Mouse (Mus musculus) thymus, postnatal 25 days (tissue): ENCODE measurements at regions not wholly inside any gene's neighbourhood (a gene's known extent, or its start where the extent isn't known, plus 50 kb on each side); places are given as distances from the start of the nearest gene placed in this dataset.

ENCODE experiments used
- DNase-seq: peaks from one replicate; pipeline ENCODE4 v3.0.0; 2022

DNA sequence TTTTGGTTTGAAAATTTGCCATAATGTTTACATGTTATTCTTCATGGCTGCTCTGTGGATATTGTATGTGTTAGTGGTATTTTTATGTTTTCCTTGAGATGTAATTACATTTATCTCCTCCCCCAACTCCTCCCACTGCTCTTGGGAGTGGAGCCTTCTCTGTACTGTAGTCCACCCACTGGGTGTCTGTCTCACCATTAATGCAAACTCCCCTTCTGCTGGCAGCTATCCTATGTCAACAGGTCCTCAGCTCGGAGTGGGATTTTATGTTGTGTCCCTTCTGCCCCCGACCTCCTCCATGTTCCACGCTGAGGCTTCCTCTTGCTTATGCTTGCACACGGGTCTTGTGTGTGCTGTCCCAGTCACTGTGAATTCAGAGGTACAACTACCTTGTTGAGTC, 330.3 kb upstream of the Tmc3 start:
- no peak for DNase-seq

DNA sequence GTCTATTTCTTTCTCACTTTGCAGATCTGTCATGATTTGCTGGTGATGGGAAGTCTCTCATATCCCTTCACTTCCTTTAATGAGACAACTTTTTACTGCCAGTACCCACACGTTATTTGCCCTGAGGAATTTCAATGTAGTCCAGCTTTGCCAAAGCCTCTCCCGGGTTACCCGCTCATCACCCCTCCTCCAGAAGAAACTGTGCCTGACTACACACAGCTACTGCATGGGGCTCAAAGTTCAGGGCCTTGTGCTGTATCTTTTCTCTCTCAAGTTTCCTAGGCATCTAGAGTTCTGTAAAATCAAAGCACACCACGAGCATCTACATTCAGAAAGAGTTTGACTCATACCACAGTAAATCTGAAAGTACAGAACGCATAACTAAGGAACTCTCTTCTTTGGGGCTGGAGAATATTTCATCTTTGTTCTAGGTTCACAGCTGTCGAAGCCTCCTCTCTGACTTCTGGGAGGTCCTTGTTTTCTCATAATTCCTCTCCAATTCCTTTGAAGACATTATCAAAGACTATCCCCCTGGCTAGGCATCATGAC, 328.4 kb upstream of the Tmc3 start:
- no peak for DNase-seq

DNA sequence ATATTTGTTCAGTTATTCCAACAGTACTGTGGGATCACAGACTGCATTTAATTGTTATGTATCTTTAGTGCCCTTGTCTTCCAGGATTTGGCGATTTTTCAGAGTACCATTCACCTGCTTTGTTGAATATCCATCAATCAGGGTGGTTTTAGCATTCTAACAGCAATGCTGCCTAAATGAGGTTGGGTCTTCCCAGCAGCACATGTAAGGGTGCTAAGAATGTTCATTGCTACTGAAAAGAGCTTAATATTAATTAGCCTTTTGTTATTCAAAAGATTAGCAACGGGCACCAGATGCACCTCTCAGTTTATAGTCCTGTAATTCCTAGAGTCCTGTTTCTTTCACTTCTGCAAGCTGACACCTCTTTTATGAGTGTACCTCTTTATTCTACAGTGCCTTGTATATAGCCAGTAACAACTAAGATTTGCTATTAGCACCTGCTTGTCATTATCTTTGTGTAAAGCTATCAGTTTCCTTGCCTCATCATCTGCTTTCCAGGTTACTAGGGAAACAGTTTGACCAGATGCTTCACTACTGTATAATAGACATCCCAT, 326.3 kb upstream of the Tmc3 start:
- DNase-seq, result no peak

DNA sequence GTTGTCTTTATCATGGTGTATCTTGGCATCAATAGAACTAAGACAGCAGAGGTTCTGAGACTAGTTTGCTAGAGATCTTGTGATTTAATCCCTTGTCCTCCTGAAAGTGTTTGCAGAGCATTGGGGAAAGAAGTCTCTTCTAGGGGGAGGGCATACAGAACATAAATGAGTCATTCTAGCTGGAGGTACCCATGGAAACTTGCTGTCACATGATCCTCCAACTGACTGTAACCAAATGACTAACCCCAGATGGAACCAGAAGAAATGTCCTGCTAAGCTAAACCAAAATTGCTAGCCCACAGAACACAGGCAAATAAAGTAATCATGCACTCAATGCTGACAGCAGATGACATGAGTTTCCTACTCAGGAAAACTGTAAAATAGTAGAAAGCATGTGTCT, 323.2 kb upstream of the Tmc3 start:
- DNase-seq, result no peak

DNA sequence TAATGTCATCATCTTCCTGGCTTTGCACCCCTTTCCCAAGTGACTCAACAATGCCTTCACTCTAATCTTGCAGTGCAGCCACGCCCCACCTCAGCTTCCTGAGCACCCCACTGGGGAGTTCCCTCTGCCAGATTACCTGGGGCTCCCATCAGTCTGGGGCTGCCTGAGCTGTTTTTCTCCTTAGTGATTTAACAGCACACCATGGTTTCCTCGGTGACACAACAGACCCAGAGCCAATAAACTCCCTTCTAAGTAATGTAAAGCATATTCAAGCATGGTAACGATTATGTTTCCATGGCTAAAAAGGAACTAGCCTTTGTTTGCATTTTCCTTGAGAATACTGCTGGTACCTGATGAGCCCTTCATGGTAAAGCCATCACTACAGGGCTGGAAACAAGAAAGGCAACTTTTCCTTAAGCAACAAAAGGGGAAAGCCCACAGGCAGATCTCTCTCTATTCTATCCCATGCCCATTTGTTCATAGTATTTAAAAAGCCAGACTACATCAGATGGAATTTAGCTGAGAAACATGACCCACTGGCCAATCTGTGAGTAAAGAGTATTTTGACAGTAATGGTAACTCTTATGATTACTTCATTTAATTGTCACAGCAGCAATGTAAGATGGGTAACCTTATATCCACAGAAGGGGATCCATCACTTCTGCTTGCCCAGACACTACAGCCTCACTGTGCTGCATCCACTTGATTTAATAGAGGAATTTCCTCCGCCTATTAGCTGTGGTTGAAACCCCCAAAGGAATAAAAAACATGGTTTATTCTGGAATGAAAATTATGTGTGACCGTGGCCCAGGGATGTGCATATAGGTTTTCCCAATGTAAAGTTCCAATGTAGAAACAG, 294.6 kb upstream of the Tmc3 start:
- DNase-seq, result no peak

DNA sequence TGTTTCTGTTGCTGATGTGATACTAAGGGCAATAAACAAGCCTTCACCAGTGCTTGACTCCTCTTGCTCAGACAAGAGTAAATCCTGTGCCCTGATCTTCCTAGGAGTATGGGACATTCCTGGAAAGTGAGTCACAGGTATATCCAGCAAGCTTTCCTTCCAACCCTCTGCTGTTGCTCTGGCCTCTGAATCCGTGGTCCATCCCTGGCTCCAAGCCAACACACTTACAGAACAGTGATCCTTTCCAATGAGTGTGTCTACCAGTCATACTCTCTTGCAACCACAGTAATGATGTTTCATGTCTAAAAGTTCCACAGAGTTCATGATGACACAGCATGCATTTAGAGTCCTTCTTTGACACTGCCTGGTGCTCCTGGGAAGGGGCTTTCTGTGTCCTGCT, 277.6 kb upstream of the Tmc3 start:
- DNase-seq, result no peak

DNA sequence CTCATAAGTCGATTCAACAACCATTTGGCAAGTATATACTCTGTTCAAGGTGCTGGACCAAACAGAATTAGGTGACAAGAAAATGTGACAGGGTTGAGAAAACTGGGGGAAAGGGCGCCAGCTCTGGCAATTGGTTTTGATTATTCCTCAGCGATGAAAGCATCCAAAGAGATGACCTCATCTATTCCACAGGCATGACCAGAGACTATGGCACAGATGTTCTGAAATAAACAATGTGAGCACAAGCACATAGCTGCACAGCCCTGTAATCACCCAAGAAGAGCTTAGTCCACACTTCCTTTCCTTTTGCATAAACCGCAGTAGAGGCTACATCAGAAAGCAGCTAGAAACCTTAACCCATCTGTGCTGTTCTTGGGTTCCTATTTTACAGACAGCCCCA, 272.6 kb upstream of the Tmc3 start:
- no peak for DNase-seq

DNA sequence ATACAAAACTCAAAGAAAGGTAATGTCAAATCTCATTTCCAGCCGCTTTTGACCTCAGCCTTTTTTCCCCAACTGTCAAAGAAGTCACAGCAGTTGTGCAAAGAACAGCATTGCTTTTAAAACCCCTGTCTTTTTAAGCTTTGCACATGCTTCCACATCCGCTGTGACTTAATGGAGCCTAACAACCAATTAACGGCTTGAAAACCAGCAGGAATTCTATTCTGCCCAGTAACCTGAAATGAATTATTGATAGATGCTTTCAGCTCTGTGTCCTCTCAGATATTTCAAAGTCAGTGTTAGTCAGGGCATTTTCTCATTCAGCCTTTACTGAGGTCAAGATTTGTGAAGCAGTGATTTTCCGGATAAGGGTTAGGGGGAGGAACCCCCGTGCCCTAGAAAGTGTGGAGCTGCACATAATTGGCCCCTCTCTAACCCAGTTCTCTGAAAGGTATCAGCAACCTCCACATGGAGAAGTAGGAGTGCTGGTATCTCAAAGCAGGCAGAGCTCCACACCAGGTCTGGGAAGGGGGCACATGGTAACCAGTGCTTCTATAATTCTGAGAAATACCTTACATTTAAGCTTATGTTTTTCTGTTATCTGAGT, 254.8 kb upstream of the Tmc3 start:
- no peak for DNase-seq

DNA sequence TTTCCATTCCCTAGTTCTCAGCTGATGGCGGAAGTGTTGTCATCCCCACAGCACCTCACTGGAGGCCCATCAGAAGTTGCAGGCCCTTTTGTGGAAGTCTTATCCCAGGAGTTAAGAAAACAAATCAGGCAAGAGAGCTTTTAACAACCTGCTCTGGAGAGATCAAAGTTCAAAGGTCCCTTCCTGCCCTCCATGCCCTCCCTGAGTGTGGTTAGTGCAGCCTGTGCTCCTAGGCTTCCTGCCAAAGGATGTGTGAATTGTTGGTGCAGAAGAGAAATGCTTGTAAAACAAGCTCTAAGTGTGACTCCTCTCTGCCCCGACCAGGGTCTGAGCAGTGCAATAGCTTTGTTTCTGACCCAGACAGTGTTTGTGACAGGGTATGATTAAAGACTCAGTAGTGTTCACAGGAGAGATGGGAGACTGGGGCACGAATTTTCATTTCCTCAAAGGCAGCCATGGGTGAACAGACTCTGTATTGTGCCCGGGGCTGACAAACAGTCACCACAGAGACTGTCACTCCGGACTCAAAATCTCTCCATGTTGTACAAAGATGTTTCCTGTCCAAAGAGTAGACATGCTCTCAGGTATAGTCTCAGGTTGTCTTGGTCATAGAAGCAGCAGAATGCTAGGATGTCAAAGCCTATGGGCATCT, 237.5 kb upstream of the Tmc3 start:
- no peak for DNase-seq

DNA sequence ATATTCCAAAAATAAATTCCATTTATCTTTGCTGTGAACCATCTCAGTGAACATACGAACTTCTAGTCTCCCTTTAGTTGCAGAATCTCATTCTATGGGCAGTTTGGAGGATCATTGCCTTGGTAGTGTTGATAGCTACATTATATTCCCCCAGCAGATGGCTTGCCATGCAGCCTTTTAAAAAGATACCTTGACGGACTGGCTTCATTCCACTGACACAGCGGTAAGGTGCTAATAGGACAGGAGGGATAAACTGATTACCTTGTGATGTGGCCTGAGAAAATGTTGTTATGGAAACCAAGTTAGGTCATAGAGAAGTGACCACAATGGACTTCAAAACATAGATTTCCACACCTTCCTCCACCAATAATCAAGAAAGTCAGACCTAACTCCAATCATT, 215.5 kb upstream of the Tmc3 start:
- no peak for DNase-seq

DNA sequence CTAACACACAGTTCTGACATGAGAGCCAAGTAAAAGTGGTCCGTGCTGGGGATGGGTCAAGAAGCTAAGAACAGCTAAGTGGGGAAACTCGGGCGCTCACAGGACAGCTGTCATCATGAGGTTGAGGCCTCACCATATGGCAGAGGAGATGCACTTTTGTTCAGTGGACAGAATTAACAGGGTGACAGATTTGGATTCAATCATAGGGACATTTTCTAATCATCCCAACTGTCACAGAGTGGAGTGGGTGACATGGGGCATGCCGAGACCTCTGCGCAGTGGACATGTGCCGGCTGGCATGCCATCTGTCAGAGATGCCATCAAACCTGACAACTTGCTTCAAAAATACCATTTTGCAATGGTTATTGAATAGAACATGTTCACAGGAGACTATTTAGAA, 215.1 kb upstream of the Tmc3 start:
- DNase-seq, result no peak

DNA sequence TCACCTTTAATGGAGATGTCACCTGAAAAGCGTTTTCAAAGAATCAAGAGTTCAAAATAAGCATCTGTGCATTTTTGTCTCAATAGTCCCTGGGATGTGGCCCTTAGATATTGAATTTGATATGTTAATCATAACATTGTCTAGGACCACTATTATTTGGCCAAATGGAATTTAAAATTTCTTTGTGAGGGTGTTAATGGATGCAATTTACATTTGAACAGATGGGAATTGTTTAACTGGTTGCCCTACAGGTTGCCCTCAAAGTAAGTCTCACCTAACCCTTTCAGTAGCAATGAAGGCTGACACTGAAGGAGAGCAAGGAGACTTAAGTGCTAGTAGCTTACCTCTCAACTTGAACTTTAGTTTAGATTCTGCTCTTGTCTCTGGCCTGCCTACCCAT, 207.9 kb upstream of the Tmc3 start:
- DNase-seq, result no peak

DNA sequence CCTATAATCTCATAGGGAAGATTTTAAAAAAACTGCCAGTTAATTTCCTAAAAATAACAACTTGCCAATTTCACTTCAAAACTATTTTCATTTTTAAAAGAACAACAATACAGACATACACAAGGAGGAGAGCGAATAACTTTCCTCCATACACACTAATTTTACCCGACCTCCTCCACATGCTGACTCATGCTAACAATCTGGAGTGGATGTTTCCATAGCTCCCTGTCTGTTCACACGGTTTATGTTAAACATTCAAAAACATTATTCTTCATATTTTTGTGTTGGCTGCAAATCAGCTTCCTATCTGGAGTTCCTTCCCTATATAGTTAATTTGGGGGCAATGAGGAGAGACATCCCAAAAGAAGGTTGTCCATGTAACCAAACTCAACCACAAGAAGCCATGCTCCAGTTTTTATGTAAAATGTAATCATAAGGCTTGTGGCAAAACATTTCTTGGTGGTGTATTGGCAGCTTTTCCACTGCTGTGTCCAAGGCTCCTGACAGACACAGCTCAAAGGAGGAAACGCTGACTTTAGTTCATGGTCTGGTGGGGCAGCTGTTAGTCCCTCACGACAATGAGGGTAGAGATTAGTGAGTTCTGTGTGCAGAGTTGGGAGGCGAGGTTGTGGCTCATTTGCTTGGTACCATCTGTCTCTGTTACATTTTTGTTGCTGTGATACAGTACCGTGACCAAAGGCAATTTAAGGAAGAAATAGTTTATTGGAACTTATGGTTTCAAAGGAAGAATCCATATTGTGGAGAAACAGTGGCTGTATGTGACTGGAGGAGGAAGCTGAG, 203.1 kb upstream of the Tmc3 start:
- DNase-seq, result no peak

DNA sequence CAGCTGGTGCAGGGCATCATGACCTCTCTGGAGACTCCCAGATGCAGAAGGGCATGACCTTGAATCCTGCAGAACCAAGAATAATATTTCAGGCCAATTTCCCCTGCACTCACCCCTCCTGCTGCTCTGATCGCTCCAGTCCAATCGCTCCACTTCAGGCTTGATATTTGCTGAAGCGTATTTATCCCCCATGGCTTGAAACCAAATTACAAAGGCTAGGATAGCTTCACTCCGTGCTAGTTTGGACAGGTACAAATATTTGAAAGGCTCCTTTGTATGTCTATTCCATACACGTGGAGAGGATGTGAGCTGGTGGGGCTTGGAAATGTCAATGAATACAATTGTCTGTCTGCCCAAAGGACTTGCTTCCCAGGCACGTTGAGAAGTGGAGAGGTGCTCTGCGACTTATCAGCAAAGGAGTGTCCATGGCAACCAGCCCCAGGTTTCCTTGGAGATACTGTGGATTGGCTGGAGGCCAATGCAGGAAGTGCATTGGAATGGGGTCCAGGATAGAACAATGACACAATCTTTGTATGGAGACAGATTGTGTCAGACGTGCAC, 201.8 kb upstream of the Tmc3 start:
- no peak for DNase-seq

DNA sequence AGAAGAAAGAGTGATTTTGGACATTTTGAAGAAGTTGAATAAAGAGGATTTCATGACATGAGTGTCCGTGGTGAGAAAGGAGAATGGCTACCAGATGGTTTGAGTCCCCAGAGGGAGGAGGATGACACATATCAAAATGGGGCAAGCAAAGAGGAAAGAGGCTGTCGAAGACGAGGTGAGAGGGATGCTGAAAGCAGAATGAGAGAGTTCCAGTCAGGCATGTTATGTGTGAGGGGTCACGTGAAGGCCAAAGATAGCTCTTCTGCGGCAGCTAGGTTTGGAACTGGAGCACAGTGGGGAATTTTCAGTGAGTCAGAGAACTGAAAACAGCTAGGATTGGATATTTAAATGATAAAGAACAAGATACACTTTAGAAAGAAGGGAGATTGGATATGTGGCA, 193.3 kb upstream of the Tmc3 start:
- no peak for DNase-seq

DNA sequence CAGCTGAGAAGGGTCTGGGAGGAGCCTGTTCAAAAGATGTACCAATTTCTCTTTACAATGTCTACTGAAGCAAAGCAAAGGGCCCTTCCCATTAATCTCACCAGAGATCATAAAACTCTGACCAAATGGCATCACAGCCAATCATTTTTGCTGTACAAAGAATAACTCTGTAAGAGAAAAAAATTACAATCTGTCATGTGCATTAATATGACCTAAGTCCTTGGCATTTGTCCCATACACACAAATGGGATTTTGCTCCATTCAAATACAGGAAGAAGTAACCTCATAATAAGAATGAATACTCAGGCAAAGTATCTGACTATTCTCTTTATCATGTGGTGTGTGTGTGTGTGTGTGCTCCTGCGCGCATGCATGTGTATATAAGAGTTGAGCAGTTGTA, 192.5 kb upstream of the Tmc3 start:
- DNase-seq, result no peak

DNA sequence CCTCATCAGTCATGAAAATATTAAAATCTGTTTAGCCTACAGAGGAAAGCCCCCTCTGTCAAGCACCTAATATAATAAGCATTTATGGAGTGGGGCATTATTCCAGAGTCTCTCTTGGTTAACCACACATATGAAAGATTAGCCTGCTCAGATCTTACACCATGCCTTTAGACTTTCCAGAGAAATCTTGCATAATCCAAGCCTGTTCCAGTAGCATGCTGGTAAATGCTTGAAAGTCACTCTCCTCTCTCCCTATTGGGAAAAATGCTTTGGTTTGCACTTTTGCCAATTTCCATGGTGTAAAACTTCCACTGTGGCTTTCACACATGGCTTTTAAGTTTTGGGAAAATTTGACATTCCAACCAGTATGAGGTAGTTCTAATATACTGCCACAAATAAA, 192.1 kb upstream of the Tmc3 start:
- DNase-seq, result no peak

DNA sequence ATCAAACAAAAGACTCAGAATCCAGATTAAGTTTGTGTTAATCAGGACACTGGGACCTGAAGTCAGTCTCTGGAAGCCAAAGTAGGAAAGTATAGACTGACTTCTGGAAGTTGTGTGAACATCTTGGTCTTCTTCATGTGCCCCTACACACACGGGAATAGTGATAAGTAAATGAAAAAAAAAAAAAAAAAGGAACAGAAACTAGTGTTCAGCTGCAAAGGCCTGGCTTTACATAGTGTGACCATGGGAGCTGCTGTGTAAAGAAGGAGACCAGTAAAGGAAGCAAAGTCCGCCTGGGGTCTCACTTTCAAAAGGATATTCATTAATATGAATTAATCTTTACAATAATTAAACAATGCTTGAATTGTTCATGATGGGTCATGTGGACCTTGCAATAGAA, 190.6 kb upstream of the Tmc3 start:
- no peak for DNase-seq

DNA sequence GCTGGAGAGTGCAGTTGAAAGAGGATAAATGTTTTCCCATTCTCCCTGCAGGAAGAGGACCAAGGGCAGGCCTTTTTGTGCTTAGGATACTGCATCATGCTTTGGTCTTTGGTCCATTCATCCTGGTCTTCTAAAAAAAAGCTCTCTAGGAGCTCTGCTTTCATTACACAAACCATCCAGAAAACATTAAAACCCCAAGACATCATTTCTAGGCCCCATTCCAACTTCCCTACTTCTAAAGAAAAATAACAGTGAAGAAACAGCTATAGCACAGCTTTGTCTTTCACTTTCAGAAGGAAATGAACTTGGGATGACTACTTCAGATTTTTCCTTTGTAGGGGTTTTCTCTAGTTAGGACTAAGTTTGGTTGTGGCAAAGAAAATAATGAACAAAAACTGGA, 185.1 kb upstream of the Tmc3 start:
- DNase-seq, result no peak

DNA sequence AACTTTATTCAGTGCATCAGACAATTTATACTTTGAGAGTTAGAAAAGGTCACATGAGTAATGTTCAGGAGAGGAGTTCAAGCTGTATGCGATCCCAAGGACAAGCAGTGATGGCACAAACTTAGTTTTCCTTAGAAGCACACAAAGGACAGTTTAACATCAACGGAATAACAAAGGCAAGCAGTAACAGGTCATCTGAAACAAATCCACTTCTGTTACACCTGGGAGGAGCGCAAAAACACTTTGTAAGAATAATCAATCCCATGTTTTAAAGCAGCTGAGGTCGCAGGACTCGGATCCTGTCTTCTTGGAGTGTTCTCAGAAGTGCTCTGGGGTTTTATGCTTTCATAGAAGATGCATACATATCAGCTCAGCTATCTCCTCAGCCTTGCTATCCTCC, 183.7 kb upstream of the Tmc3 start:
- DNase-seq, result no peak

DNA sequence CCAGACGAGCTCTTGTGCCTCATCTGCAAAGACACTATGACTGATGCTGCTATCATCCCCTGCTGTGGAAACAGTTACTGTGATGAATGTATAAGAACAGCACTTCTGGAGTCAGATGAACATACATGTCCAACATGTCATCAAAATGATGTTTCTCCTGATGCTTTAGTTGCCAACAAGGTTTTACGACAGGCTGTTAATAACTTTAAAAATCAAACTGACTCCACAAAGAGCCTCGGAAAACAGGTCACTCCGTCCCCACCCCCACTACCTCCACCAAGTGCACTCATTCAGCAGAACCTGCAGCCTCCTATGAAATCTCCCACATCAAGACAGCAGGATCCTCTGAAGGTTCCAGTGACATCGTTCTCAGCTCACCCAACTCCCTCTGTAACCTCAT, 172.0 kb upstream of the Tmc3 start:
- peak; percentile 3 for DNase-seq

DNA sequence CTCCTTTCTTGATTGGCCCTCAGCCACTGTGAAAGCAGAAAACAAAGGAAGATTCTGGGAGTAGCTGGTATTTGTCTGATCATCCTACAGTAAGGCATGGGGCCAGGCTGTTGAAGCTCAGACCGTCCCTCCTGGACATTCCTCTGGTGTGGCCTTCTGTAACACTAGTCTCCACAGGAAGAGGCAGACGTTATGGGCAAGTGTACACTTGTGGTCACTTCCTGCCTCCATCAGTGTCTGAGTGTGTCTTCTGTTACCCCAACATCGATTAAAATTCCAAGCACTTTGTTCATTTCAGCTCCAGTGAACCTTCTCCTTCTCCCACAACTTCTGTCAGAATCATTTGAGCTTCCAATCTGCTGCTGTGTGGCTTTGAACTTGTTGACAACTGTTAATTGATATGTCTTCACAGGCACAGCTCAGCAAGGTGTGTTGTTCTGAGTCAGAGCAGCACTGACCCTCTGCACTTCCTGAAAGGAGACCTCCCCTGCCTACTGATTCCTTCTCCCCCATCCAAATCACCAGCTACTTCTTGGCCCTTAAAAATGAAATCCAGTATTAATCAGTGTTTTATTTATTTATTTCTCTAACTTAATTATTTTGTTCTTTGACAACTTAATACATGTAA, 154.7 kb upstream of the Tmc3 start:
- no peak for DNase-seq
